Mouse (Mus musculus): ENCODE data around the gene Slc30a7.

- TF ChIP-seq CTCF (IDR thresholded peaks at IDR 0.05): no peak
- no peak for TF ChIP-seq EP300 (IDR thresholded peaks at IDR 0.05; ENCODE audit: insufficient read depth, low read depth, low read length)
These were observed 114.0 kb downstream of the Slc30a7 start for GRCm38 (mm10) chr3:115893166-115893565.
